Mouse (Mus musculus) C2C12 (cell line): ENCODE measurements around the gene Tctex1d1. TPM values are rescaled to one million over a fixed set of nuclear protein-coding genes. Genes with fewer than 3 reads are reported as not detected.
A peak's percentile ranks its signal among the peaks of the same experiment; 100 is the strongest.

Experiments used
- H3K27me3 ChIP-seq: one replicate; pipeline ENCODE4 v1.6.1; 2011; ENCODE audit not compliant: control insufficient read depth, insufficient read depth, insufficient read length
- H3K36me3 ChIP-seq: one replicate; pipeline ENCODE4 v1.6.1; 2011; ENCODE audit not compliant: control insufficient read depth, insufficient read depth
- H3K4me3 ChIP-seq: one replicate; pipeline ENCODE4 v1.5.1; 2011; ENCODE audit warnings: mild to moderate bottlenecking, control low read depth; ENCODE audit not compliant: poor library complexity, insufficient read depth, severe bottlenecking
- H3K79me2 ChIP-seq: one replicate; pipeline ENCODE4 v1.6.1; 2011; ENCODE audit not compliant: control insufficient read depth, insufficient read depth
- H3K79me3 ChIP-seq: one replicate; pipeline ENCODE4 v1.6.1; 2011; ENCODE audit warnings: low read depth, control low read depth
- H3ac ChIP-seq: one replicate; pipeline ENCODE3; 2011; ENCODE audit warnings: low read depth; ENCODE audit not compliant: control insufficient read depth, insufficient read length
- CEBPB ChIP-seq: IDR thresholded peaks from one replicate; pipeline ENCODE4 v1.6.1; 2011; ENCODE audit warnings: low read depth, mild to moderate bottlenecking, control low read depth, moderate library complexity
- CTCF ChIP-seq: IDR thresholded peaks from one replicate; pipeline ENCODE4 v1.5.1; 2011; ENCODE audit not compliant: control insufficient read depth, insufficient read depth, insufficient read length
- FOSL1 ChIP-seq: IDR thresholded peaks from one replicate; pipeline ENCODE4 v1.8.0; 2011; ENCODE audit warnings: mild to moderate bottlenecking, low read length; ENCODE audit not compliant: poor library complexity, insufficient read depth, severe bottlenecking
- MAX ChIP-seq: IDR thresholded peaks from one replicate; pipeline ENCODE4 v1.6.1; 2011; ENCODE audit warnings: mild to moderate bottlenecking, control low read depth
- MYOD1 ChIP-seq: IDR thresholded peaks from one replicate; pipeline ENCODE4 v1.6.1; 2011; ENCODE audit warnings: low read depth; ENCODE audit not compliant: control insufficient read depth, insufficient read length
- MYOG ChIP-seq: IDR thresholded peaks from one replicate; pipeline ENCODE4 v1.6.1; 2011; ENCODE audit not compliant: control insufficient read depth, insufficient read length; ENCODE audit errors: extremely low read depth
- USF1 ChIP-seq: IDR thresholded peaks from one replicate; pipeline ENCODE4 v1.6.1; 2011; ENCODE audit warnings: low read depth, mild to moderate bottlenecking, control low read depth, moderate library complexity
- polyA plus RNA-seq: library from polyadenylated mRNA; unstranded; fragments of >200 nt; fragmentation: generic; extraction: Trizol; gene quantifications from one replicate; pipeline ENCODE4 v1.2.1, GENCODE M21; 2012; ENCODE audit warnings: missing spikeins

The Tctex1d1 gene
- polyA plus RNA-seq, 1 experiment = not detected

- no peak overlapping the region for H3ac ChIP-seq
- no peaks in the 10 kb centered on the region for H3K27me3 ChIP-seq
- H3K36me3 ChIP-seq = no peaks in the 10 kb centered on the region
- no peak overlapping the region for H3K4me3 ChIP-seq
- no peaks in the 10 kb centered on the region for H3K79me3 ChIP-seq
- TF ChIP-seq MYOD1 = no peak
- no peak for TF ChIP-seq MAX
- TF ChIP-seq MYOG = no peak
- no peak for TF ChIP-seq CTCF
- no peak for TF ChIP-seq CEBPB
- no peak for TF ChIP-seq USF1
- no peak for TF ChIP-seq FOSL1
- no peaks in the 10 kb centered on the region for H3K79me2 ChIP-seq
These were observed 979 bp downstream of the Tctex1d1 start for GRCm38 (mm10) chr4:102979385-102979784.

- TF ChIP-seq USF1 (no peak), CEBPB (no peak), MYOD1 (no peak), MYOG (no peak), MAX (no peak), FOSL1 (no peak), CTCF (no peak)
- H3K27me3 ChIP-seq = no peaks in the 10 kb centered on the region
- H3K79me3 ChIP-seq = no peaks in the 10 kb centered on the region
- H3K4me3 ChIP-seq = no peak overlapping the region
- H3ac ChIP-seq = no peak overlapping the region
- no peaks in the 10 kb centered on the region for H3K36me3 ChIP-seq
- H3K79me2 ChIP-seq = no peaks in the 10 kb centered on the region
These were observed 3.3 kb downstream of the Tctex1d1 start for GRCm38 (mm10) chr4:102981709-102982108.

DNA sequence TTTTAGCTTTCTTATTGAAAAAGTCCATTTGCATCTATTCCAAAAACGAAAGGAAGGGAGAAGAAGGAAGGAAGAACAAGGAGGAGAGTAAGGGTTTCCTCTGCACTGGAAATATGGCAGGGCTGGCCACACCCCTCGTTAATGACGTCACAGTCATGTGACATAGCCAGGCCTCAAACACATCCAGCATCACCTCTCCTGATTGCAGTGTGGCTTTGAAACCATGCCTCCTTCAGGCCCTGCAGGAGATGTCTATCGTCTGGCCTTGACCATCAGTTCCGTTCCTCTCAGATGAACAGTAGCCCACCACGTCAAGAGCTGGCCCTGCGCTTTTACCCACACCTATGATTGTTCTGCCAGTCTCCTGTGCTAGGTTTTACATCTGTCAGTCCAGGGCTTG lies 7.8 kb downstream of the Tctex1d1 start:
- Histone ChIP-seq H3ac (no peak overlapping the region), H3K4me3 (no peak overlapping the region), H3K36me3 (no peaks in the 10 kb centered on the region), H3K79me2 (no peaks in the 10 kb centered on the region), H3K79me3 (no peaks in the 10 kb centered on the region), H3K27me3 (no peaks in the 10 kb centered on the region)
- no peak for TF ChIP-seq CEBPB
- TF ChIP-seq USF1 = peak; percentile 61

DNA sequence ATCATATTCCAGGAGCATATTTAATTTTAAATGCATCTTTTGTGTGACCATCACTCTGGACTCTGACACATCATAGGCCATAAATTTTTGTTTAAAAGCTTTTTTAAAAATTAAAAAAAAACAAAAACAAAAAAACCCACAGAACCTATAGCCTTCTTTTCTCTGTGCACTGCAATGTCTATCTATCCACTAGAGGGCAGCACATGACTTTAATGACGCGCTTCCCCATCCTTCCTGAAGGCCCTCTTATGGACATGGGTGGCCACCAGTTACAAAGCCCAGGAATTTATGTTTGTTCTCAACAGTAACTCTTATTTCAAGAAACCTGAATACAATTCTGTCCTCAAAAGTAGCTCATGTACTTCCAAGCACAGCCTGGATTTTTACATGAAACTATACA lies 8.5 kb downstream of the Tctex1d1 start:
- Histone ChIP-seq H3ac (no peak overlapping the region), H3K27me3 (no peaks in the 10 kb centered on the region), H3K4me3 (no peak overlapping the region), H3K79me2 (no peaks in the 10 kb centered on the region), H3K79me3 (no peaks in the 10 kb centered on the region), H3K36me3 (no peaks in the 10 kb centered on the region)
- no peak for TF ChIP-seq MAX
- TF ChIP-seq CTCF = peak; percentile 31

DNA sequence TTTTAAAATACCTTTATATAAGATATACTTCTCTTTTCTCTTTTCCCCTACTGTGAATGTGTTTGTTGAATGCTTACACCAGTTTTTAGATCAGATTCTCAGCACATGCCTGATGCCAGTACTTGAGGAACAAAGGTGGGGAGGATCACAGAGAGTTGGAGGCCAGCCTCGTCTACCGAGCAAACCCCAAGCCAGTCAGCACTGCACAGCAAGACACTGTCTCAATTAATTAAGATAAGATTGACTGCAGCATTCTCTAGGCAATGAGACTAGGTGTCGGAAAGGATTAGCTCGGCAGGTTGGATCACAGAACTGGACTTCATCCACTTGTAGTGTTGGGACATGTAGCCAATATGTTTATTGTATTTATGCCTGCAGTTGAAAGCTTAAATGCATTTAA lies 8.9 kb downstream of the Tctex1d1 start:
- TF ChIP-seq MYOD1 (no peak), MAX (no peak), CTCF (no peak), MYOG (no peak), CEBPB (no peak), USF1 (no peak), FOSL1 (no peak)
- H3K27me3 ChIP-seq = no peaks in the 10 kb centered on the region
- H3K4me3 ChIP-seq = no peak overlapping the region
- no peaks in the 10 kb centered on the region for H3K79me3 ChIP-seq
- H3K79me2 ChIP-seq = no peaks in the 10 kb centered on the region
- H3ac ChIP-seq = no peak overlapping the region
- no peaks in the 10 kb centered on the region for H3K36me3 ChIP-seq

DNA sequence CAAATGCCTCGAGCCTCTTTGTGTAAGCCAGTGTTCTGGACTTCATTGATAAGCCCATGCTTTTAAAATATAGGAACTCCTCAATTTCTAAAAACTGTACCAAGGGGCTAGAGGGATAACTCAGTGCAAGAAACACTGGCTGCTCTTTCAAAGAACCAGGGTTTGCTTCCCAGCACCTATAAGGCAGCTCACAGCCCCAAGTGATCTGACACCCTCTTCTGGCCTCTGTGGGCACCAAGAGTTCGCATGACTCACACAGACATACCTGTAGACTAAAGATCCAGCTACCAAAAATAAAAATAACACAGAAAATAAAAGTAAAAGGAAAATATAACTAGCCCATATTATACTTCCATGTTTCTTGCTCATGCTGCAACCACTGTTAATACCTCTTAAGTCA lies 9.3 kb downstream of the Tctex1d1 start:
- no peaks in the 10 kb centered on the region for H3K27me3 ChIP-seq
- no peak for TF ChIP-seq MYOG
- TF ChIP-seq MYOD1 = no peak
- TF ChIP-seq FOSL1 = no peak
- TF ChIP-seq CTCF = no peak
- TF ChIP-seq MAX = no peak
- TF ChIP-seq CEBPB = no peak
- TF ChIP-seq USF1 = no peak
- no peaks in the 10 kb centered on the region for H3K79me2 ChIP-seq
- no peaks in the 10 kb centered on the region for H3K36me3 ChIP-seq
- no peak overlapping the region for H3K4me3 ChIP-seq
- H3K79me3 ChIP-seq = no peaks in the 10 kb centered on the region
- H3ac ChIP-seq = no peak overlapping the region

DNA sequence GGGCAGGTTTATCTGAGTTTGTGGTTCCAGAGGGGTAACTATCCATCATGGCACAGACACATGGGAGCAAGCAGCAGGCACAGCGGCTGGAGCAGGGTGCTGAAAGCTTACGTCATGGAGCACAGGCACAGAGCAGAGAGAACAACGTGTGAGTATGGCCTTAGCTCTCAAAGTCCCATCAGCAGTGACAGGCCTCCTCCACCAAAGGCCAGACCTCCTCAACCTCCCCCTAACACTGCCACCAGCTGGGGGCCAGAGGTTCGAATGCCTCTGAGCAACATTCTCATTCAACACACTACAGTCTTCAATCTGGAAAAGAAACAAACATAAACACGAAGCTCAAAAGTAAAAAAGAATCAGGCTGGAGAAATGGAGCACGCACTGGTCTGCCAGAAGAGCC lies 10.1 kb downstream of the Tctex1d1 start:
- Histone ChIP-seq H3ac (no peak overlapping the region), H3K79me3 (no peaks in the 10 kb centered on the region), H3K4me3 (no peak overlapping the region), H3K27me3 (no peaks in the 10 kb centered on the region), H3K79me2 (no peaks in the 10 kb centered on the region), H3K36me3 (no peaks in the 10 kb centered on the region)
- no peak for TF ChIP-seq FOSL1
- no peak for TF ChIP-seq CTCF
- no peak for TF ChIP-seq CEBPB
- TF ChIP-seq MYOD1 = no peak
- TF ChIP-seq MAX = no peak
